Mouse (Mus musculus) kidney, embryonic 14.5 days (tissue): ENCODE measurements around the gene Patl2. TPM values are rescaled to one million over a fixed set of nuclear protein-coding genes. Genes with fewer than 3 reads are reported as not detected.

Experiments used
- ATAC-seq: fragments of 200-750 bp; cut with Nextera tagmentation; 2 replicates; pipeline ENCODE4 v1.8.0; 2017; ENCODE audit warnings: moderate number of reproducible peaks, mild to moderate bottlenecking, moderate TSS enrichment, moderate library complexity; ENCODE audit not compliant: low FRiP score, low TSS enrichment
- H3K27ac ChIP-seq: fragments of 300-500 bp; sonication (generic); 2 replicates; pipeline ENCODE4 v1.5.1; 2014; ENCODE audit warnings: low read depth, mild to moderate bottlenecking, low read length, moderate library complexity, mixed read lengths
- H3K27me3 ChIP-seq: fragments of 300-500 bp; sonication (generic); 2 replicates; pipeline ENCODE4 v1.6.1; 2014; ENCODE audit warnings: mild to moderate bottlenecking, low read length; ENCODE audit not compliant: control insufficient read depth, insufficient read depth
- H3K36me3 ChIP-seq: fragments of 300-500 bp; sonication (generic); 2 replicates; pipeline ENCODE4 v1.6.1; 2014; ENCODE audit warnings: low read length, mixed read lengths; ENCODE audit not compliant: control insufficient read depth, insufficient read depth
- H3K4me1 ChIP-seq: fragments of 300-500 bp; sonication (generic); 2 replicates; pipeline ENCODE4 v1.6.1; 2014; ENCODE audit warnings: low read length, mixed read lengths; ENCODE audit not compliant: control insufficient read depth, insufficient read depth
- H3K4me2 ChIP-seq: fragments of 300-500 bp; sonication (generic); replicated peaks from 2 replicates; pipeline ENCODE4 v1.6.1; 2014; ENCODE audit warnings: low read depth, mild to moderate bottlenecking, low read length
- H3K4me3 ChIP-seq: fragments of 300-500 bp; sonication (generic); 2 replicates; pipeline ENCODE4 v1.5.1; 2014; ENCODE audit warnings: mild to moderate bottlenecking, low read length
- H3K9ac ChIP-seq: fragments of 300-500 bp; sonication (generic); 2 replicates; pipeline ENCODE4 v1.6.1; 2014; ENCODE audit warnings: low read depth, mild to moderate bottlenecking, low read length, moderate library complexity
- H3K9me3 ChIP-seq: fragments of 300-500 bp; sonication (generic); 2 replicates; pipeline ENCODE4 v1.6.1; 2016; ENCODE audit warnings: low read length; ENCODE audit not compliant: control insufficient read depth
- WGBS: fragments of 180-500 bp; shearing (Covaris S2); extraction: QIAGEN DNeasy Blood & Tissue Kit; methylation state at CpG from one replicate; pipeline ENCODE4 v1.1.7; 2014; 5-methylcytosine and 5-hydroxymethylcytosine counted together
- polyA plus RNA-seq: library from polyadenylated mRNA; unstranded; fragments of >200 nt; fragmentation: Nextera tagmentation; extraction: Ambion mirVana; gene quantifications from 2 replicates; pipeline ENCODE4 v1.2.1, GENCODE M21; 2014

Patl2 gene
- polyA plus RNA-seq, 1 experiment from 2014 or later = not detected

GRCm38 (mm10) chr2:122151221-122151620 is 34.8 kb downstream of the Patl2 start:
- no peak overlapping the region for H3K4me2 ChIP-seq
- no peak for ATAC-seq
- 100% methylated on average over 1 of the region's 1 CpGs for WGBS

DNA sequence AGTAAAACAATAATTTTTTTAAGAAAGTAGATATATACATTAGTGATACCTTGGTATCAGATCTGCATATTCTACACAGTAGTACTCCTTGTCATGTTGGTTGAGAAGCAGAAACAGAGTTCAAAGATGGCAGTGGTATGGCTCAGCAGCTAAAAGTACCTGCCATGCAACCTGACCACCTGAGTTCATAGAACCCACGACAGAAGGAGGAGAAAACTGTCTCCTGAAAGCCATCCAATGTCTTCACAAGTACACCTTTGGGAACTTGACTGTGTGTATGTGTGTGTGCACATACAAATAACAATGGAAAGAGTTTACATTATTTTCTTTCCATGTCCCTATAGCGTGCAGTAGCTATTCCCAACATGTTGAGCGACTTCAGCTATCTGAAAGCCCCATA is 36.3 kb downstream of the Patl2 start:
- Histone ChIP-seq H3K27me3 (no peaks in the 10 kb centered on the region), H3K4me3 (no peak overlapping the region), H3K36me3 (peaks cover 10% of the 10 kb centered on the region; the same call in 1 of the 2 replicates), H3K27ac (no peak overlapping the region), H3K9ac (no peak overlapping the region), H3K4me1 (0 out of 2 replicates have a peak, but pooled peaks cover 8% of the 10 kb centered on the region), H3K9me3 (no peaks in the 10 kb centered on the region), H3K4me2 (no peak overlapping the region)
- 73% methylated on average over 3 of the region's 3 CpGs for WGBS
- no peak for ATAC-seq

More at GRCm38 (mm10) chr2:122151221-122151620, 34.8 kb downstream of the Patl2 start:
- H3K4me3 ChIP-seq = no peak overlapping the region
- H3K9me3 ChIP-seq = no peaks in the 10 kb centered on the region
- 0 out of 2 replicates have a peak, but pooled peaks cover 8% of the 10 kb centered on the region for H3K4me1 ChIP-seq
- H3K27me3 ChIP-seq = no peaks in the 10 kb centered on the region
- no peak overlapping the region for H3K27ac ChIP-seq
- peaks cover 10% of the 10 kb centered on the region; the same call in 1 of the 2 replicates for H3K36me3 ChIP-seq
- no peak overlapping the region for H3K9ac ChIP-seq

DNA sequence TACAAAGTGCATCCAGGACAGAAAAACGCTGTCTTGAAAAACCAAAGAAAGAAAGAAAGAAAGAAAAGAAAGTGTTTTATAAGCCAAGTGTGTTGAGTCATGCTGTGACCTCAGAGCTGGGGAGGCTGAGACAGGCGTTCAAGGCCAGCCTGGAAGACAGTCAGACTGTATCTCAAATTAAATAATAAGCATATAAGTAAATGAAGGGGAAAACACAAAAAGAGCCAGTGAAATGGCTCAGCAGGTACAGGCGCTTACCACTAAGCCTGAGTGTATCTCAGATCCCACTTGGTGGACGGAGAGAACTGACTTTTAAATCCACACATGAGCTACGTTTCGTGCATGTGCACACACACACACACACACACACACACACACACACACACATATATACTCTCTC is 36.7 kb downstream of the Patl2 start:
- H3K4me2 ChIP-seq = no peak overlapping the region

DNA sequence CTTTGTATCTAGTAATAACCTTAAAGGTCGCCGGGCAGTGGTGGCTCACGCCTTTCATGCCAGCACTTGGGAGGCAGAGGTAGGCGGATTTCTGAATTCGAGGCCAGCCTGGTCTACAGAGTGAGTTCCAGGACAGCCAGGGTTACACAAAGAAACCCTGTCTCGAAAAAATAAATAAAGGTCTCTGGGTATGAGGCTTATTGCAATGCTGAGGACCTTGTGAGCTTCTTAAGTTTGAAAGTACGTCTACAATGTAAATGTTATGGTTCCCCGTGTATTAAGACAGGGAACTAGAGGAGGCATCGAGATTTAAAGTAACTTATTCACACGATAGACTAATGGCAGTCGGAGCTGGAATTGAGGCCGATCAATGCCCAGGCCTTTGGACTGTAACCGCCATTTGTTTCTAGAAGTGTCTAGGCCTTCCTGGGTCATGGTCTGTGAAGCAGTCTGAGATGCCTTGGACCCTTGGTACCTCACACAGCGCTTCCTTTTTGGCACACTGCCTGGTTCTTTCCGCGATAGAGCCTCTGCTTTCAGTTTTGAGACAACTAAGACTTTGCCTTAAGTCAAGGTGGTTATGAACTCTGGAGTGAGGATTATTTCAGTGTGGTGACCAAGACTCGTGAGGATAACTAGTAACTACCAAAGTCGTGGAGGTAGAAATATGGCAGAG is 37.6 kb downstream of the Patl2 start:
- H3K27ac ChIP-seq = peak overlapping the region; percentile 66; the same call in 1 of the 2 replicates
- 31% methylated on average over 18 of the region's 18 CpGs for WGBS
- 0 out of 2 replicates have a peak, but pooled peaks have one; percentile 44 for ATAC-seq

More for the DNA sequence above, 36.7 kb downstream of the Patl2 start:
- H3K9me3 ChIP-seq = no peaks in the 10 kb centered on the region
- no peak overlapping the region for H3K9ac ChIP-seq
- H3K27ac ChIP-seq = no peak overlapping the region
- no peaks in the 10 kb centered on the region for H3K27me3 ChIP-seq
- no peak for ATAC-seq
- H3K36me3 ChIP-seq = peaks cover 10% of the 10 kb centered on the region; the same call in 1 of the 2 replicates
- WGBS = 93% methylated on average over 6 of the region's 6 CpGs
- H3K4me3 ChIP-seq = no peak overlapping the region
- H3K4me1 ChIP-seq = 0 out of 2 replicates have a peak, but pooled peaks cover 8% of the 10 kb centered on the region

GRCm38 (mm10) chr2:122147508-122148241 is 38.3 kb downstream of the Patl2 start, which contains the start of gene B2m:
B2m (plus strand) TSS chr2:122147686.
- Histone ChIP-seq H3K4me2 (peak within 1 kb of the TSS; percentile 86), H3K27ac (peak within 1 kb of the TSS; percentile 66; the same call in 1 of the 2 replicates), H3K9me3 (no peaks in the 10 kb centered on the region), H3K27me3 (no peaks in the 10 kb centered on the region), H3K4me1 (0 out of 2 replicates have a peak, but pooled peaks cover 8% of the 10 kb centered on the region), H3K36me3 (peaks cover 10% of the 10 kb centered on the region; the same call in 1 of the 2 replicates), H3K4me3 (peak within 1 kb of the TSS; percentile 63), H3K9ac (peak within 1 kb of the TSS; percentile 72)
- ATAC-seq = peak; percentile 98
- under 1% methylated on average over 39 of the region's 40 CpGs for WGBS

More for the DNA sequence above, 37.6 kb downstream of the Patl2 start:
- H3K4me1 ChIP-seq = 0 out of 2 replicates have a peak, but pooled peaks cover 8% of the 10 kb centered on the region
- peak overlapping the region; percentile 63 for H3K4me3 ChIP-seq
- peak overlapping the region; percentile 72 for H3K9ac ChIP-seq
- H3K4me2 ChIP-seq = peak overlapping the region; percentile 86
- H3K27me3 ChIP-seq = no peaks in the 10 kb centered on the region
- no peaks in the 10 kb centered on the region for H3K9me3 ChIP-seq
- H3K36me3 ChIP-seq = peaks cover 10% of the 10 kb centered on the region; the same call in 1 of the 2 replicates

GRCm38 (mm10) chr2:122146687-122147086 is 39.3 kb downstream of the Patl2 start:
- Histone ChIP-seq H3K9ac (no peak overlapping the region), H3K9me3 (no peaks in the 10 kb centered on the region), H3K36me3 (peaks cover 3% of the 10 kb centered on the region; the same call in 1 of the 2 replicates), H3K27ac (no peak overlapping the region), H3K4me3 (no peak overlapping the region), H3K4me2 (no peak overlapping the region), H3K27me3 (no peaks in the 10 kb centered on the region), H3K4me1 (0 out of 2 replicates have a peak, but pooled peaks cover 8% of the 10 kb centered on the region)
- ATAC-seq = no peak
- 77% methylated on average over 6 of the region's 6 CpGs for WGBS

GRCm38 (mm10) chr2:122145756-122146155 is 40.2 kb downstream of the Patl2 start:
- 67% methylated on average over 4 of the region's 4 CpGs for WGBS
- 0 out of 2 replicates have a peak, but pooled peaks cover 8% of the 10 kb centered on the region for H3K4me1 ChIP-seq
- no peak for ATAC-seq
- no peak overlapping the region for H3K9ac ChIP-seq
- H3K9me3 ChIP-seq = no peaks in the 10 kb centered on the region
- no peak overlapping the region for H3K4me2 ChIP-seq
- H3K4me3 ChIP-seq = no peak overlapping the region
- H3K36me3 ChIP-seq = no peaks in the 10 kb centered on the region
- no peak overlapping the region for H3K27ac ChIP-seq
- H3K27me3 ChIP-seq = no peaks in the 10 kb centered on the region

DNA sequence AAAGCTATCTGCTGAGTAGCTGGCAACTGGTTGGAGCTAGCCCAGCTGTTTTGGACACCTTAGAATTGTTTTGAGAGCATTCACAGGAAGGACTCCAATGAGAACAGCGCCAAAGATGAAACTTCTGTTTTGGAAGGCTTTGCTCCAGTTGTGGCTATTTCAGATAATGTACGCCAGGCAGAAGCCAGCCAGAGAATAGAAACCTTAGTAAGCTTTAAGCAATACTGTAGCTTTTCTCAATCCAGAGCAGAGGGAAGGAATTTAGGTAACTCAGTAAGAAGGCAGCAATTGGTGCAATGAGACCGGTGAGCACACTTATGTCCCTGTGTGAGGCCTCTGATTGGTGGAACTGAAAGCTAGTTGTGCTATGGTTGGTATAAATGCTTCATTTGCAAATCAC is 42.9 kb downstream of the Patl2 start:
- no peaks in the 10 kb centered on the region for H3K36me3 ChIP-seq
- no peaks in the 10 kb centered on the region for H3K9me3 ChIP-seq
- no peak overlapping the region for H3K4me2 ChIP-seq
- 92% methylated on average over 3 of the region's 3 CpGs for WGBS
- H3K4me3 ChIP-seq = no peak overlapping the region
- ATAC-seq = no peak
- no peak overlapping the region for H3K9ac ChIP-seq
- no peak overlapping the region for H3K27ac ChIP-seq
- H3K4me1 ChIP-seq = no peaks in the 10 kb centered on the region
- H3K27me3 ChIP-seq = no peaks in the 10 kb centered on the region
